Mouse (Mus musculus) ES-E14 (cell line): ENCODE data around the gene Fam117b.

Source experiments
- HCFC1 ChIP-seq: IDR thresholded peaks from 2 replicates; pipeline ENCODE4 v1.6.1; 2012; ENCODE audit warnings: low read length, inconsistent platforms, borderline replicate concordance; ENCODE audit not compliant: insufficient read depth
- MAFK ChIP-seq: IDR thresholded peaks from 2 replicates; pipeline ENCODE4 v1.6.1; 2014; ENCODE audit warnings: mild to moderate bottlenecking, low read depth, low read length, inconsistent platforms; ENCODE audit not compliant: insufficient read depth
- ZC3H11A ChIP-seq: IDR thresholded peaks from 2 replicates; pipeline ENCODE4 v1.6.1; 2012; ENCODE audit warnings: low read depth, mild to moderate bottlenecking, inconsistent platforms, low read length, borderline replicate concordance
- ZNF384 ChIP-seq: IDR thresholded peaks from 2 replicates; pipeline ENCODE4 v1.6.1; 2012; ENCODE audit warnings: low read depth, low read length, inconsistent platforms

DNA sequence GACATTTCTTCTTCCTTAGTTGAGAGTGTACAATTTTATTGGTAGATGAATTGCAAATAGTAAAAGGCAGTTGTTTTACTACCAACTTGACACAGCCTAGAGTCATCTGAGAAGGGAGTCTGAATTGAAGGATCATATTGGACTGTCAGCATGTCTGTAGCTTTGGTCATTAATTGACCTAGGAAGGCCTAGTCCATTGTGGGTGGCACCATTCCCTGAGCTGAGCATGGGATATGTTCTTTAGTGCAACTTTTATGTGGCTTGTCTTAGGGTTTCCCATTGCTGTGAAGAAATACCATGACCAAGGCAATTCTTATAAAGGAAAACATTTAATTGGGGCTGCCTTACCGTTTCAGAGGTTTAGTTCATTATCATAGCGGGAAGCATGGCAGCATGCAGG, 20.2 kb downstream of the Fam117b start:
- no peak for TF ChIP-seq ZNF384
- TF ChIP-seq MAFK: no peak
- TF ChIP-seq ZC3H11A: no peak
- TF ChIP-seq HCFC1: no peak
